Mouse (Mus musculus) heart, postnatal 0 days (tissue): ENCODE data around the gene Cerk. TPM values are rescaled to one million over a fixed set of nuclear protein-coding genes. Genes with fewer than 3 reads are reported as not detected.

Experiments used
- ATAC-seq: fragments of 200-750 bp; cut with Nextera tagmentation; 2 replicates; pipeline ENCODE4 v1.8.0; 2017; ENCODE audit warnings: low read depth, moderate number of reproducible peaks, moderate library complexity; ENCODE audit not compliant: insufficient read depth
- DNase-seq: peaks from one replicate; pipeline ENCODE4 v3.0.0-alpha.2; 2016; ENCODE audit warnings: low spot score
- H3K27ac ChIP-seq: fragments of 300-500 bp; sonication (generic); 2 replicates; pipeline ENCODE4 v1.5.1; 2014; ENCODE audit warnings: low read depth, mild to moderate bottlenecking
- H3K27me3 ChIP-seq: fragments of 300-500 bp; sonication (generic); 2 replicates; pipeline ENCODE4 v1.6.1; 2014; ENCODE audit warnings: low read length, mixed read lengths; ENCODE audit not compliant: control insufficient read depth, insufficient read depth
- H3K36me3 ChIP-seq: fragments of 300-500 bp; sonication (generic); replicated peaks from 2 replicates; pipeline ENCODE4 v1.6.1; 2014; ENCODE audit warnings: low read length, mixed read lengths; ENCODE audit not compliant: control insufficient read depth, insufficient read depth
- H3K4me1 ChIP-seq: fragments of 300-500 bp; sonication (generic); 2 replicates; pipeline ENCODE4 v1.6.1; 2014; ENCODE audit warnings: antibody characterized with exemption; ENCODE audit not compliant: control insufficient read depth, insufficient read depth
- H3K4me2 ChIP-seq: fragments of 300-500 bp; sonication (generic); 2 replicates; pipeline ENCODE4 v1.6.1; 2014; ENCODE audit warnings: low read depth, mild to moderate bottlenecking, low read length, moderate library complexity
- H3K4me3 ChIP-seq: fragments of 300-500 bp; sonication (generic); 2 replicates; pipeline ENCODE4 v1.5.1; 2014; ENCODE audit warnings: low read depth, low read length
- H3K9ac ChIP-seq: fragments of 300-500 bp; sonication (generic); replicated peaks from 2 replicates; pipeline ENCODE4 v1.6.1; 2014; ENCODE audit warnings: low read depth, low read length, mixed read lengths
- H3K9me3 ChIP-seq: fragments of 300-500 bp; sonication (generic); replicated peaks from 2 replicates; pipeline ENCODE4 v1.6.1; 2016; ENCODE audit warnings: low read length; ENCODE audit not compliant: control insufficient read depth
- CTCF ChIP-seq: IDR thresholded peaks from 2 replicates; pipeline ENCODE4 v1.5.1; 2016; ENCODE audit warnings: antibody characterized with exemption, control low read depth, low read depth
- EP300 ChIP-seq: IDR thresholded peaks from 2 replicates; pipeline ENCODE4 v1.6.1; 2016; ENCODE audit warnings: antibody characterized with exemption, low read depth
- WGBS: fragments of 180-500 bp; shearing (Covaris S2); extraction: QIAGEN DNeasy Blood & Tissue Kit; methylation state at CpG from one replicate; pipeline ENCODE4 v1.1.7; 2014; 5-methylcytosine and 5-hydroxymethylcytosine counted together
- polyA plus RNA-seq: library from polyadenylated mRNA; unstranded; fragments of >200 nt; fragmentation: Nextera tagmentation; extraction: Ambion mirVana; gene quantifications from 2 replicates; pipeline ENCODE4 v1.2.1, GENCODE M21; 2015
- total RNA-seq: library from RNA; depleted of rRNA; stranded (reverse); fragments of >200 nt; gene quantifications from 2 replicates; pipeline ENCODE4 v1.2.3, GENCODE M21; 2014; ENCODE audit warnings: low replicate concordance

Cerk gene
- total and polyA plus RNA-seq, 2 experiments from 2014 or later = 14.5 to 25.3 TPM

- Histone ChIP-seq H3K27ac (no peak overlapping the region), H3K9ac (no peak overlapping the region), H3K4me3 (no peak overlapping the region), H3K4me2 (no peak overlapping the region), H3K27me3 (no peaks in the 10 kb centered on the region), H3K9me3 (no peaks in the 10 kb centered on the region), H3K4me1 (no peaks in the 10 kb centered on the region), H3K36me3 (peaks cover 85% of the 10 kb centered on the region)
- DNase-seq (no peak), ATAC-seq (no peak)
- TF ChIP-seq CTCF (no peak), EP300 (no peak)
- 86% methylated on average over 8 of the region's 8 CpGs for WGBS
Observed at GRCm38 (mm10) chr15:86146922-86147321, 39.0 kb downstream of the Cerk start.

- no peak for DNase-seq
- H3K27ac ChIP-seq = no peak overlapping the region
- H3K9ac ChIP-seq = no peak overlapping the region
- WGBS = 88% methylated on average over 7 of the region's 7 CpGs
- TF ChIP-seq CTCF = no peak
- TF ChIP-seq EP300 = no peak
- H3K27me3 ChIP-seq = no peaks in the 10 kb centered on the region
- H3K36me3 ChIP-seq = peaks cover 84% of the 10 kb centered on the region
- no peak overlapping the region for H3K4me2 ChIP-seq
- no peaks in the 10 kb centered on the region for H3K9me3 ChIP-seq
- ATAC-seq = no peak
- no peaks in the 10 kb centered on the region for H3K4me1 ChIP-seq
- H3K4me3 ChIP-seq = no peak overlapping the region
Observed at GRCm38 (mm10) chr15:86145046-86145445, 40.9 kb downstream of the Cerk start.

GRCm38 (mm10) chr15:86144577-86144976 is 41.4 kb downstream of the Cerk start:
- H3K4me1 ChIP-seq = no peaks in the 10 kb centered on the region
- no peak overlapping the region for H3K27ac ChIP-seq
- H3K36me3 ChIP-seq = peaks cover 84% of the 10 kb centered on the region
- no peaks in the 10 kb centered on the region for H3K9me3 ChIP-seq
- H3K9ac ChIP-seq = no peak overlapping the region
- 80% methylated on average over 7 of the region's 7 CpGs for WGBS
- no peak overlapping the region for H3K4me3 ChIP-seq
- ATAC-seq = no peak
- no peaks in the 10 kb centered on the region for H3K27me3 ChIP-seq
- TF ChIP-seq EP300 = no peak
- TF ChIP-seq CTCF = no peak
- DNase-seq = no peak
- H3K4me2 ChIP-seq = no peak overlapping the region

- WGBS = 30% methylated on average over 10 of the region's 10 CpGs
- no peak overlapping the region for H3K4me2 ChIP-seq
- DNase-seq (peak; percentile 56), ATAC-seq (0 out of 2 replicates have a peak, but pooled peaks have one; percentile 27)
- no peak overlapping the region for H3K27ac ChIP-seq
- H3K36me3 ChIP-seq = peaks cover 64% of the 10 kb centered on the region
- TF ChIP-seq EP300 (no peak), CTCF (peak; percentile 90)
- no peaks in the 10 kb centered on the region for H3K4me1 ChIP-seq
- H3K9ac ChIP-seq = no peak overlapping the region
- no peak overlapping the region for H3K4me3 ChIP-seq
- H3K9me3 ChIP-seq = no peaks in the 10 kb centered on the region
- H3K27me3 ChIP-seq = no peaks in the 10 kb centered on the region
Observed at GRCm38 (mm10) chr15:86140323-86140722, 45.6 kb downstream of the Cerk start.

GRCm38 (mm10) chr15:86137638-86138037 is 48.3 kb downstream of the Cerk start:
- no peak overlapping the region for H3K9ac ChIP-seq
- H3K4me2 ChIP-seq = no peak overlapping the region
- H3K9me3 ChIP-seq = no peaks in the 10 kb centered on the region
- H3K4me3 ChIP-seq = no peak overlapping the region
- no peak overlapping the region for H3K27ac ChIP-seq
- no peaks in the 10 kb centered on the region for H3K4me1 ChIP-seq
- peaks cover 66% of the 10 kb centered on the region for H3K36me3 ChIP-seq
- no peak for TF ChIP-seq EP300
- TF ChIP-seq CTCF = peak; percentile 48
- no peak for ATAC-seq
- DNase-seq = no peak
- whole genome bisulfite sequencing = 66% methylated on average over 4 of the region's 4 CpGs
- no peaks in the 10 kb centered on the region for H3K27me3 ChIP-seq

- no peaks in the 10 kb centered on the region for H3K4me1 ChIP-seq
- 35% methylated on average over 18 of the region's 18 CpGs for WGBS
- no peaks in the 10 kb centered on the region for H3K9me3 ChIP-seq
- peaks cover 70% of the 10 kb centered on the region for H3K36me3 ChIP-seq
- peak; percentile 70 for DNase-seq
- TF ChIP-seq EP300 (no peak), CTCF (peak; percentile 97)
- no peak overlapping the region for H3K27ac ChIP-seq
- peak; percentile 37 for ATAC-seq
- H3K9ac ChIP-seq = no peak overlapping the region
- H3K4me3 ChIP-seq = no peak overlapping the region
- no peak overlapping the region for H3K4me2 ChIP-seq
- no peaks in the 10 kb centered on the region for H3K27me3 ChIP-seq
Observed at GRCm38 (mm10) chr15:86134941-86135783, 50.8 kb downstream of the Cerk start.
